Mouse (Mus musculus) olfactory bulb, adult 2 months (tissue): Measurements from ENCODE around the gene Trim9. TPM values are rescaled to one million over a fixed set of nuclear protein-coding genes. Genes with fewer than 3 reads are reported as not detected.

Experiments
- H3K27ac ChIP-seq: fragments of 200-500 bp; 2 replicates; pipeline ENCODE4 v1.5.1; 2012; ENCODE audit warnings: low read depth, low read length; ENCODE audit not compliant: insufficient read depth
- H3K4me1 ChIP-seq: fragments of 200-500 bp; 2 replicates; pipeline ENCODE4 v1.6.1; 2012; ENCODE audit warnings: low read length; ENCODE audit not compliant: control insufficient read depth, insufficient read depth
- H3K4me3 ChIP-seq: fragments of 200-500 bp; 2 replicates; pipeline ENCODE4 v1.5.1; 2012; ENCODE audit warnings: mild to moderate bottlenecking, low read depth, low read length, moderate library complexity; ENCODE audit not compliant: insufficient read depth
- CTCF ChIP-seq: fragments of 200-500 bp; IDR thresholded peaks from 2 replicates; pipeline ENCODE4 v1.5.1; 2012; ENCODE audit warnings: low read depth, mild to moderate bottlenecking, low read length, moderate library complexity; ENCODE audit not compliant: insufficient read depth
- POLR2A ChIP-seq: fragments of 200-500 bp; IDR thresholded peaks from 2 replicates; pipeline ENCODE4 v1.6.1; 2012; ENCODE audit warnings: mild to moderate bottlenecking, low read depth, low read length, moderate library complexity; ENCODE audit not compliant: insufficient read depth
- WGBS: fragments of 180-500 bp; shearing (Covaris S2); methylation state at CpG from one replicate; pipeline ENCODE4 v1.1.7; 2018; 5-methylcytosine and 5-hydroxymethylcytosine counted together
- polyA plus RNA-seq: library from polyadenylated mRNA; stranded (reverse); fragments of >200 nt; gene quantifications from 2 replicates; pipeline ENCODE4 v1.2.4, GENCODE M21; 2012; ENCODE audit warnings: low replicate concordance; ENCODE audit not compliant: missing spikeins, insufficient read depth, insufficient read length

Gene Trim9
- polyA plus RNA-seq, result 121 and 158 TPM in 2 replicates

DNA sequence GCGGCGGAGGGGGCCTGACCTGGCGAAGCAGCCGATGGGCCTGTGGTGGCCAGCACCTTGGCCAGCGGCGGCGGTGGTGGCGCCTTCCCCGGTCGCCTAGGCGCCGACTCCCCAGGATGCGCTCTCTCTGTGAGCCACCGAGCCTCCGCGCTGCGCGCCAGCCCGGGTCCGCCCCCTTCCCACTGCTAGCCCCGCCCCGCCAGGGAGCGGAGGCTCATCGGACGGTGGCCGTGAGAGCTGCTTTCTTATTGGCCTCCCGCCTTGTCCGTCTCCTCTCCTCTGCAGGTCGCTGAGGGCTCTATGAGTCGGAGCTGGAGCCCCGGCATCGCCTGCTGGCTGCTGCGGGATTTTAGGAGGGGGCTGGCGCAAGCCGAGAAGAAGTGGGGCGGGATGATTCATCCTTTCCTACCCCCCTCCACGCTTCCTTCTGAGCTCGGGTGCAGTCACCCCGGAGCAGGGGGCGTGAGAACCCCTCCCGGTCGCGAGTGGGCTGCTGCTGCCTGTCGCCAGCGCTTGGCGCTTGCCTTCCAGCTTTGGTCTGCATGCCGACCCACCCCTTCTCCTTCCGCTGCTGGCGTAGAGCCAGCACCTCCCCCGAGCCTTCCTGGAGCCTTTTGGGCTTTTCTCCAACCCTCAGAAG is at the start of gene Trim9:
Gene Trim9 (minus strand): TSS at position 413 of the 640 bp plus-strand sequence.
- TF ChIP-seq CTCF (no peak), POLR2A (peak; percentile 85)
- WGBS, result under 1% methylated on average over 49 of the region's 50 CpGs
- Histone ChIP-seq H3K27ac (peak within 1 kb of the TSS; percentile 99), H3K4me1 (peaks cover 2% of the 10 kb centered on the region; the same call in 1 of the 2 replicates), H3K4me3 (peak within 1 kb of the TSS; percentile 91)

DNA sequence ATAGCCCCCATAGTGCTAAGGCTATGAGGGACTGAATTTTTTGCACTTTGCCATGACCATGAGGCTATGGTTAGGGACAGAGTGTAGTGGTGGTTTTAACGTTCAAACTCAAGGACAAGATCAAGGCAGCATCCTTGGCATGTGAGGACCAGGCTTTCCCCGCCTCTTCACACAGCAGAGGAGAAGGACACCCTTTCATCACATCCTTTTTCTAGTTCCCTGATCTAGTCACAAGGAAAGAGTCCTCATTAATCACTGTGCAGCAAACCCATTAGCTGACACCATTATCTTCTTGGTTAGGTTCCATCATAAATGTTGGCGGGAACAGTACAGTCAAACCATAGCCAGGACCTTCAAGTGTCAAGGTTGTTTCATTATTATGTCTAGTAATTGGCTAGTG is 47.6 kb upstream of the Trim9 start:
- WGBS, result 87% methylated on average over 3 of the region's 3 CpGs
- H3K4me1 ChIP-seq, result peaks cover 3% of the 10 kb centered on the region
- H3K27ac ChIP-seq, result no peak overlapping the region
- H3K4me3 ChIP-seq, result no peak overlapping the region
- no peak for TF ChIP-seq CTCF
- no peak for TF ChIP-seq POLR2A

- TF ChIP-seq POLR2A, result no peak
- no peak for TF ChIP-seq CTCF
- H3K27ac ChIP-seq, result peak overlapping the region; percentile 71
- H3K4me1 ChIP-seq, result peaks cover 3% of the 10 kb centered on the region
- no peak overlapping the region for H3K4me3 ChIP-seq
- WGBS, result 73% methylated on average over 3 of the region's 3 CpGs
These were observed 43.8 kb upstream of the Trim9 start for GRCm38 (mm10) chr12:70391236-70391635.

DNA sequence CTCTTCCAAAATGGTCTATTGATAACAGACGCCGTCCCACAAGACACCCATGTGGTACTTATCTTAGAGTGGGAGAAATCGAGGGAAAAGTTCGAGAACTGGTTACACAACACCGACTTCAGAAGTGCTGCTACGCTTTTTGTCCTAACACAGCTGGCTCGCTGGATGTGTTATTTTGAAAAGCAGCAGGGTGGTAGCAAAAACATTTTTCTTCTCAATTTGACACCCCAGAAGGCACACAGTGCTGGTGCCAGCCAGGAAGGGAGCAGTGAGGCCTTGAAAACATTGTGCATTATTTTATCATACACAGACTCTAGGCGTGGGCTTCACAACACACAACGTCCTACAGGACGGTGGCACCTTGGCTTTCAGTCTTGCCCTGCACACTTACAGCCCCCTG is 27.6 kb upstream of the Trim9 start:
- 59% methylated on average over 10 of the region's 10 CpGs for WGBS
- TF ChIP-seq CTCF, result no peak
- no peak for TF ChIP-seq POLR2A
- Histone ChIP-seq H3K27ac (no peak overlapping the region), H3K4me1 (peaks cover 6% of the 10 kb centered on the region; the same call in 1 of the 2 replicates), H3K4me3 (no peak overlapping the region)

- no peak overlapping the region for H3K4me3 ChIP-seq
- no peak for TF ChIP-seq POLR2A
- TF ChIP-seq CTCF, result no peak
- WGBS, result 54% methylated on average over 5 of the region's 5 CpGs
These were observed 25.5 kb upstream of the Trim9 start for GRCm38 (mm10) chr12:70372874-70373273.

GRCm38 (mm10) chr12:70369348-70369747 is 21.9 kb upstream of the Trim9 start:
- peak overlapping the region; percentile 81 for H3K27ac ChIP-seq
- 55% methylated on average over 12 of the region's 12 CpGs for WGBS
- H3K4me1 ChIP-seq, result peaks cover 20% of the 10 kb centered on the region
- no peak for TF ChIP-seq CTCF
- no peak overlapping the region for H3K4me3 ChIP-seq

More at GRCm38 (mm10) chr12:70372874-70373273, 25.5 kb upstream of the Trim9 start:
- H3K4me1 ChIP-seq, result peaks cover 13% of the 10 kb centered on the region
- H3K27ac ChIP-seq, result no peak overlapping the region

DNA sequence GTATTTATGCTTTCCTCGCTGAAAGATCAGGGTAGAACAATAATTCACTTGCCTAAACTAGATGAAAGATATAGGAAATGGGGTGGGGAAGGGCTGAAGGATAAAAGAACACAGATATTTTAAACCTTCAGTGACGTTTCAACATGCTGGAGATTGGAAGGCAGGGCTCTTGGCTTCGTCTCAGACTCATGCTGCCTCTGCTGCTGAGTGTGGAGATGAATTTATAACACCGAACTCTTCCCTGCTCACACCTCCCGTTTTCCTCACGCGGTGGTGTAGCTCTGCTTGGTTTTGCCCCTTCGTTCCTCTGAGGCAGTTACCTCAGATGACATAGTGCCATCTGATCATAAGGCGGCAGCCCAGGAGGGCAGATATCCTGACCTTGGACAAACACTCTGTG is 21.4 kb upstream of the Trim9 start:
- 34% methylated on average over 9 of the region's 9 CpGs for WGBS
- Histone ChIP-seq H3K4me3 (no peak overlapping the region), H3K27ac (peak overlapping the region; percentile 81), H3K4me1 (peaks cover 20% of the 10 kb centered on the region)
- TF ChIP-seq CTCF, result no peak
- TF ChIP-seq POLR2A, result no peak

DNA sequence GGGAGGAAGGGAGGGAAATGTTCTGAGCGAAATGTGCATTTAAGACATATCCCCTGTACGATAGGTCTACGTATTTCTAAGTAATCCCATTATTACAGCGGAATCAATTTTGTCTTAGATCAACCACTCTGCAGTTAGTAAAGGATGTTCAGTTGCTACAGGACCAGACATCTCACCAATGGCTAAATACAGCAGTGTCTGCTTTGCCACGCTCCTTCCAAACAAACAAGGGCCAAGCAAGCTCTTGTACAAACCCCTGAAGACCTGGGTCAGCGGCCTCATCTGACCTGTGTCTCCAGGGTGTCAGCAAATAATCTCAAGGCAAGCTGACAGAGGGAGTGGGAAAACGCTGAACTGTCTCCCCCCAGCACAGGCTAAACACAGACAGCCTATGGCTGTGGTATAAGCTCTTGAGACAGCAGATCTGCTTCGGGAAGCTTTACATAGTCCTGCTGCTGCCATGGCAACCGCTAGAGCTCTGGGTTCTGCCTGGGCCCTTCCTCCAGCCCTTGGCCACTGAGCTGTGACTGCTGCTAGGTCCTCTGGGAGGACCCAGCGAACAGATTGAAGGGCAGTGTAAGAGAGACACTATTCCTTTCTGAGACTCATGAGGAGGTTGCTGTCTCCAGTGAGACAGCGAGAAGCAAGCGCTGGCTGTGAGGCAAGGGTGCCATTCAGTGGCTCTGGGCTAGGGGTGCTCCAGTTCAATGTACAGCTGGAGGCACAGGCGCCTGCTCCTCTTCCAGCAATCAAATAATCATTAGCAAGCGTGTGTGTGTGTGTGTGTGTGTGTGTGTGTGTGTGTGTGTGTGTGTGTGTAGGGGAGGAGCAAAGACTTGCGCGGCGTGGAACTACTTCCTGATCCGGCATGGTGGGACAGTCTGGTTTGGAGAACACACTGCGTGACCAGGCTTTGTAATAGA is 20.2 kb upstream of the Trim9 start:
- TF ChIP-seq POLR2A (0 out of 2 replicates have a peak, but pooled peaks have one; percentile 37), CTCF (0 out of 2 replicates have a peak, but pooled peaks have one; percentile 16)
- peak overlapping the region; percentile 22 for H3K4me3 ChIP-seq
- 18% methylated on average over 19 of the region's 19 CpGs for WGBS
- H3K27ac ChIP-seq, result peak overlapping the region; percentile 93
- peaks cover 23% of the 10 kb centered on the region for H3K4me1 ChIP-seq

DNA sequence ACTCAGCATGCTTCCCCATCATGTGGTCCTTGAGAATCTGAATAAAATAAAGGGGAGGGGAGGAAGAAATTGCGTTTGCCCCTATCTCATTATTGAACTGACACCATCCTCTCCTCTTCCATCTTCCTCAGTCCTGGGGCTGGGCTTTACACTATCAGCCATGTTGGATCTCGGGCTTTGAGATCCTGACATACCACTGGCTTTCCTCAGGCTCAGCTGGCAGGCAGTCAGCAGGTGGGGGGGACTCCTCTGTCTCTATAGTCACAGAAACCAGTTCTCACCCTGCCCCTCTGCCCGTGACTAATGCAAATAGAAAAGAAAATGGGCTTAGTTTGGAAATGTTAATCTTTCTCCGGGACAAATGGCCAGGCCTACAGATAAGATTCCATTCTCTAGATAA is 15.6 kb upstream of the Trim9 start:
- no peak overlapping the region for H3K27ac ChIP-seq
- peaks cover 21% of the 10 kb centered on the region for H3K4me1 ChIP-seq
- 33% methylated on average over 4 of the region's 4 CpGs for WGBS
- H3K4me3 ChIP-seq, result no peak overlapping the region
- TF ChIP-seq CTCF (no peak), POLR2A (no peak)
